Mouse (Mus musculus) cerebellum, adult 11-12 months (tissue): ENCODE results near the gene Scrt2.

Experiments used
- DNase-seq: peaks from one replicate; pipeline ENCODE4 v3.0.0; 2022

The Scrt2 gene

DNA sequence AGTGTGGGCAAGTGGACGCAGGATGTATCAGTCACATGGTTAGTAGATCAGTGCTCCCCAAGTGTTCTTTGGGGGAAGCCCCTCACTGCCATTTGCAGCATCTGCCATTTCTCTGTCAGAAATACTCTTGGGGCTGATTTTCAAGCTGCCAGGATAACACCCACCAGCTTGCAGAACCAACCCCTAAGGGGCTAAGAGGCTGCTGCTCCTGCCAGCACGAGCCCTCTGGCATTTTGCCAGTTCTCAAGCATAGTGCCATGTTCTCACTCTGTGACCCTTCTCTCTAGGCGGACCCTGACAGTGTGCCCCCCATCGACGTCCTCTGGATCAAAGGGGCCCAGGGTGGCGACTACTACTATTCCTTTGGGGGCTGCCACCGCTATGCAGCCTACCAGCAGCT lies 27.4 kb downstream of the Scrt2 start:
- DNase-seq, result peak; percentile 37

DNA sequence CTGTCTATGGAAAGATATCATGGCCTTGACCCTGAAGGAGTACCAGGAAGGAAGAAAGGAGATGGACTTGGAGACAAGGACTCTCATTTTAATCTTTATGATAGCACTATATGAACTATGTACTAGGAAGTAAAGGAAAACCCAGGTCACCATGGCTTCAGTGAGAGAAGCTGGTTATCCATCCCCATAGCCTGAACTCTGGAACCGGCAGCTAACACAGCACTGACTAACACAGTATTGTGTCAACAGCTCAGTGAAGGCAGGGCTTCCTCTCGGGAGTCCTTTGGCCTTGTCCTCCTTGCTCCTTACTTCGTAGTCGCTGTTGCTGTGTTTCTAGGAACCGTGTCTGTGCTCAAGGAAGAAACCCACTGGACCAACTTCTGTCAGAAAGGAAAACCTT lies 28.1 kb downstream of the Scrt2 start:
- DNase-seq, result no peak

DNA sequence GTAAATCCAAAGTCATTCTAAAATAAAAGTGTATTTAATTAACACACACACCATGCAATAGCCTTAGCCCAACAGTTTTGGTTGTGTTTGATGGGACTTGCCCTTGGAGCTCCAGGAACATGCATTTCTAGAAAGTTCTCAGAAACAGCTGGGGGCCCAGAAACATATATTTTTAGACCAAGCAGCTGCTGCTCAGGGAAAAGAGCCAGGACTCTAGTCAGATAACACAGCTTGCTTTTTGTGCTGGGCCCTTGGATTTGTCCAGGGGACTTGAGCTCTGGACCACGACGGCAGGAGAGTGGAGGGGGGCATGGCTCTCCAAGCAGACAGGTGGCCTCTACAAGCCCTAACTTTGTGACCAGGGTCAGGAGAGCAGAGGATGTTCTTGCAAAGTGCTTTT lies 30.0 kb downstream of the Scrt2 start:
- no peak for DNase-seq

DNA sequence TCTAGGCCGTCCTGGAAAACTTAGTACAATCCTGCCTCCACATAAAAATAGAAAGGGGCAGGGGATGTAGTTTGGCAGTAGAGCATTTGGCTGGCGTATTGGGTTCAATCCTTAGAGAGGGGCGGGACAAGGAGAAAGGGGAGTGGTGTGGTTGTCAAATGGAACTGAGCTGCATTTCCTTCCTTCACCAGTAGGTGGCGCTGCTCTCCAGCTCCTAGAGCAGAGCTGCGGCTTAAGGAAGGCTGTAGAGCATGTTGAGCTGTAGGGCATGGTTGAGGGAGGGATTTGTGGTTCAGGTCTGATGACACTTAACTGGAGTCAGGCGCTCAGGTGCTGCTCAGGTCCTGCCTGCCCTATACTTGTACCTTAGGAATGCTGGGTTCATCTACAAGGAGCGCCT lies 30.6 kb downstream of the Scrt2 start:
- peak; percentile 82 for DNase-seq

DNA sequence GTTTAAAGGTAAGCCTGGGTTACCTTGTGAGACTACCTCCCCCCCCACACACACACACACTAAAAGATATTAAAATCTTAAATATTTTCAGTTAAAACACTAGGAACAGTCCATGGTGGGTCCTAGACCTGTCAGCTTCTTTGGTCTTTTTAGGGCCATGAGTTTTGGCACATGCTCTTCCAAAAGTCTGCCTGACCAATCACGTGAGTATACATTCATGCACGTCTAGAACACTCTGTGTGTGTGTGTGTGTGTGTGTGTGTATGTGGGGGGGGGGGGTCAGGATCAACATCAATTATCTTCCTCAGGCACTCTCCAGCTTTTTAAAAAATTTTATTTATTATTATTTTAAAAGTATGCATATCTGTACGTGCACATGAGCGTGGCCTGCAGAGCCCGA lies 31.2 kb downstream of the Scrt2 start:
- DNase-seq, result no peak

DNA sequence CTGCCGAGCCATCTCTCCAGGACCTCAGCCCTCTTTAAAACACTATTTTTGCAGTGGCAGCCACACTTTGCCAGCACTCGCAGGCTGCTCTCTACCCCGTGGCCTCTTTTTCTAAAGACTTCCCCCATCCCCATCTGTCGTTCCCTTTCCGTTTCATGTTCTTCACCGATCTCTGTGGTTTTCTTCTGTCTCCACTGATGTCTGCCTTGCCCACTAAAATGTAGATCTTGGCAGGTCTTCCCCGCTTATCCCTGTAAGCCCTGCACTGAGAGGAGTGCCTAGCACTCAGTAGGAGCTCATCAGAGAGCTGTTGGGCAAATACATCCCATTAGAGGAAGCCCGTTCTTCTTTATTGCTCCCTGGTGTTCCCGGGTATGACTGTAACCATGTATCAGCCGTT lies 31.6 kb downstream of the Scrt2 start:
- DNase-seq, result no peak

DNA sequence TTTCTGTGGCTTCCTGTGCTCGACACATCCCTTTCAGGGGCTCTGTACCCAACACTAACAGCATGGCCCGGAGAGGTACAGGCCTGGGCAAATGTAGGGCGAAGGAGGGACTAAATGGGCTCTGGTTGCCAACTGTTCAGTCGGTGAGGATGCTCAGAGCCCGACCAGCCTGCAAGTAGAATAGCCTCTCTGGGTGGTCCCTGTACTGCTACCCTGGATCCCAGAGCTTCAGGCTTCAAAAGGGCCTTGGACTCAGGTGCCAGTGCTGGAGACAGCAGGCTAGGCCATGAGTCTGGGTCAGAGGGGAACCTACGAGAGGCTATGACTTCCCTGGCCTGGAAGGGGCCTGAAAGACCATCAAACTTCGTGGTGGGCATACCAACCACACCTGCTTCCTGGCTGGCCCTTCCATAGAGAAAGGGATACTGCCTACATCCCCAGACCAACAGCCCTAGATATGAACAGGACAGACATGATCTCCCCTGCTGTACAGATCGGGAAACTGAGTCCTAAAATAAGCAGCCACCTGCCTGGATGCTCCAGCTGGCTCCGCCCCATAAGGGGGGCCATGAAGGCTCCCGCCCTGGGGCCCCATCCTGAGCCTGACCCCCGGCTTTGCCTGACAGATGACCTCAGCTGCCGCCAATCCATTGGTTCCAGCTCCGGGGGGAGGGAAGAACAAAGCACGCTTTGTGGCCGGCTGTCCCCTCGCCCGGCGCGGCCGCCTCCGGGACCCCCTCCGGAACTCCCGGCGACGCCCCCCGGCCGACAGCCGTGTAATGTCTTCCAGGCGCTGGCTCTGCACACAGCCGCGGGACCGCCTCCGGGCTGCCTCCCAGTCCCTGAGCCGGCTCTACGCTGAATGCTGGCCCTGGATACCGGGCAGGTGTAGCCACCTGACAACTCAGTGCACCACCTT lies 33.0 kb downstream of the Scrt2 start:
- DNase-seq, result no peak

DNA sequence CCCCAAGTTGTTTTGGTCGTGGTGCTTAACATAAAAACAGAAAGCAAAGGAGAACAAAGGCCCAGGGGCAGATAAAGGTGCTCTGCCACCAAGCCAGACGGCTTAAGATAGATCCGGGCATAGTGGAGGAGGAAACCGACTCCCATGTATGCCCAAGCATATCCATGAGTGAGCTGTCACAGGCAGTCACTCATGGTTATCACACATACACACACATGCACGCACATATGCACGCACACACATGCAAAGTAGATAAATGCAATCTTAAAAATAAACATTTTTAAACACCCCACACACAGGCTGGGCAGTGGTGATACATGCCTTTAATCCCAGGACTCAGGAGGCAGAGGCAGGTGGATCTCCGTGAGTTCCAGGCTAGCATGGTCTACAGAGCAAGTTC lies 36.4 kb downstream of the Scrt2 start:
- DNase-seq, result no peak

DNA sequence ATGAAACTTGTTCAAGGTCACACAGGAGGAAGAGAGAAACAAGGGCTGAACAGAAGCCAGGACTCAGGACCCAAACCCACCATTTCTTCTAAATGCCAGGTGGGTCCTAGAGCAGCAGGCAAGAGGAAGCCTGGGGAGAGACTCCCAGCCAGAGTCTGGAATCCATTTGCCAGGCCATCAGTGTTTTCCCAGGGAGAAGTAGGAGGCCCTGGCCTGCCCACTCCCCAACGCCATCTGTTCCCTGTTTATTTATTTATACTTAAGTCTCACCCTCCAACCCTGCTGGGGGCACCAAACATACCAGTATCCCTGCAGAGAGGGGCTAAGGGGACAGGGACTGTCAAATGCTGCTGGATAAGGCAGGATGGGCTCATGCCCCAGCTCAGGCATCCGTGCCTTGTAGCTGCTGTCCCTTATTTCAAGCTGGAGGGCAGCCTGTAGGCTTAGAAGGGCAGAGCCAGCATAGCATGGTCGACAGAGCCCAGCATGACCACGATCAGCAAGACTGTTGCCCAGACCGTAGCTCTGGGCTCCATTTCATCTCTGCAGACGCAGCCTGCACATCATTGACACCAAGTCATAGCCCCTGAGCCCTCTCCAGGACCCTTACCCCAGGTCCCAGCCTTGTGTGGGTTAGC lies 38.0 kb downstream of the Scrt2 start:
- DNase-seq, result no peak

DNA sequence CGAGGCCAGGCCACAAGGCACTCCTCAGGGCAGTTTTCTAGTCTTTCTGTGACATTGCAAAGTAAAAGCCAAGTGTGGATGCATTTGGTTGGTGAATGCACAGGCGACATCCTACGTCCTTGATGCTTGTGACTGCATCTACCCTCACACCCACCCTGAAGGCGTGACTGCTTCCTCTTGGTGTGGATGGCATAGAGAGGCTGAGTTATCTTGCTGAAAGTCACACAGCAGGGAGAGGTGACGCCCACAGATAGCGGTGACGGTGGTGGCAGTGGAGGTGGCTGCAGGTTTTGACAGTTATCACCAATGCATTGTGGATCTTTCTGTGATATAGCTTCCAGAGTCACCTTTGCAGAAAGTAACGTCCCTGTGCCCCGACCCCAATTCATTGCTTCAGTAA lies 41.6 kb downstream of the Scrt2 start:
- DNase-seq, result no peak

DNA sequence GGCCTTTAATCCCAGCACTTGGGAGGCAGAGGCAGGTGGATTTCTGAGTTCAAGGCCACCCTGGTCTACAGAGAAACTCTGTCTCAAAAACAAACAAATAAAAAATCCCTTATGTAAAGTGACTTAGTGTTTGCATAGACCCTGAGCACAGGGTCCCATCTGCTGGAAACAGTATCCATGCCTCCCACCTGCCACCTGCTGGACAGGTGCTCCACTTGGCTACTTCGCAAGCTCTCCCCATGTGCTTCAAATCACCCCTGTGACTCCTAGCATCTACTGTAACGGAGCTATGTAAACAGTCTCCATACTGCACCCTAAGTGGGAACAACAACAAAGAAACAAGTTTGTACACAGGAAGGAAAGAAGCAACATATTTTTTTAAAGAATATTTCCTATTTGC lies 47.3 kb downstream of the Scrt2 start:
- DNase-seq, result no peak

DNA sequence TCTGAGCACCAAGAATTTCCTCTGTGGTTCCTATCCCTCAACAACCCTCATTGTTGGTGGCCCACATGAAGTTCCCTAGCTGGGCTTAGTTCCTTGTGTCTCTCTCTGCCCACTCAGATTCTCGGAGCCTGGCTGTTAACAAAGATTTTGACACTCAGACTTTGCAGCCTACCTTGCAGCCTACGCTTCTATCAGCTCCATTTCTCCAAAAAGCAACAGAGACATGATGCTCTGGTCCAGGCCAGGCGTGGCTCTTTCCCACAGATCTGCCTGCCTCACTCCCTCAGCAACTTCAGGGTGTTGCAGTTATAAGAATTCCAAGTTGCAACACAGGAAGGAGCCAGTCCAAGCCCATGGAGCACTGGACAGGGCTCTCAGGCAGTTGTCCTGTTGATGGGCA lies 48.4 kb downstream of the Scrt2 start:
- DNase-seq, result no peak

DNA sequence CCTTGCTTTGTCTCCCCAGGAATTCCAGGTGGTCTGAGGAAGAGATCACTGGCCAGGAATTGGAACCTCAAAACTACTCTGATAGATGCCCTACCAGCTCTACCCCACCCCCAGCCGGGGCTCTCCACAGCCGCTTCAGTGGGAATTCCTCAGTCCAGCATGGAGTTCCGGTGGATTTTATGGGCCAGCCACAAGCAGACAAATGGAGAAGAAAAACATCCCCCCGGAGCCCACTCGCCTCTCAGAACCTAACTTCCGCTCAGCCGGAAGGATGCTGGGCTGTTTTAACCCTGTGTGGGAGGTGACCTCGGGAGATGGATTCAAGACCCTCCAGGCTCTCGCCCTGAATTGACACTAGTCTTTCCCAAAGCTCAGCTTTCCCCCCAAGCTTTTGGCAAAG lies 50.7 kb downstream of the Scrt2 start:
- no peak for DNase-seq

DNA sequence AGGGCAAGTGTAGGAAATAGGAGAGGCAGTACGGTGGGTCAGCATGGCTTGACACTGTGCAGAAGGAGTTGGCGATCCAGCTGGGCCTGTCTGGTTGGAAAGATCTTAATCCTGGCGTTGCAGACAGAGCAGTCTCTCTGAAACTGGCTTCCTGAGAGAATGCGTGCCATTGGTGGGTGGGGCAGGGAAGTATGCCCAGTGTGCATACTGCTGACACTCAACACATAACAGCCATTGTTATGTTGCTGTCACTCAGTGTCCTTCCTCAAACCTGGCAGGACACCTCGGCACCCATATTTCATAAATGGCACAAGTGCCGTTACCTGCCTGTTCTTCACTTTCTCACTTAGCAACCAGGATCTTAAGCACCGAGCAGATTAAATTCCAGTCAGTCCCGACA lies 51.4 kb downstream of the Scrt2 start:
- no peak for DNase-seq

DNA sequence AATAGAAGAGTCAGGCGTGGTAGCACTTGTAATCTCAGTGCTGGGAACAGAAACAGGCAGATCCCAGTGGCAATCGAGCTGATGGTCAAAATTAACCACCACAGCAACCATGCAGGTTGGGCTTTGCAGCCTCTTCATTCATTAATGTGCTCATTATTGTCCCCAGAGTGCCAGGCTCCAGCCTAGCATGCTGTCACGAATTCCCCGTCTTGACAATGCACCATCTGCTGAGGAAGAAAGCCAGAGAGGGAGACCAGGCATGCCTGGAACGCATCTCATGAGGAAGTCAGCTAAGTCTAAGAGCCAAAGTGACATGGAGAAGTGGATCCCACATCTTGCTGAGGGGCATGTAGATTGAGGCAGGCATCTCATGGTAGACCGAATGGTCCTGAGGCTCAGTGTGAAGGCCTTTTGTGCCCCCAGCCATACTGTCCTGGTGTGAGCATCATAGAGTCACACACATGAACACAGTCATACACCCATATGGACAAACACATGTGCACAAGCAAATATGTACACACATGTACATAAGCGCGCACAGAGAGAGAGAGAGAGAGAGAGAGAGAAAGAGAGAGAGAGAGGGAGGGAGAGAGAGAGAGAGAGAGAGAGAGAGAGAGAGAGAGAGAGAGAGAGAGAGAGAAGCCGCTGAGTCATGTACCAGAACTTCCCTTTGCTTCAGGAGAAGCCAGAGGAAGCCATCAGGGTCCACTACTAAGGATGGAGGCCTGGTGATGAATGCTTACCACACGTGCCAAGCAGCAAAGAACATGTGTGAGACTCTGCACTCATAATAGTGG lies 58.1 kb downstream of the Scrt2 start:
- no peak for DNase-seq

DNA sequence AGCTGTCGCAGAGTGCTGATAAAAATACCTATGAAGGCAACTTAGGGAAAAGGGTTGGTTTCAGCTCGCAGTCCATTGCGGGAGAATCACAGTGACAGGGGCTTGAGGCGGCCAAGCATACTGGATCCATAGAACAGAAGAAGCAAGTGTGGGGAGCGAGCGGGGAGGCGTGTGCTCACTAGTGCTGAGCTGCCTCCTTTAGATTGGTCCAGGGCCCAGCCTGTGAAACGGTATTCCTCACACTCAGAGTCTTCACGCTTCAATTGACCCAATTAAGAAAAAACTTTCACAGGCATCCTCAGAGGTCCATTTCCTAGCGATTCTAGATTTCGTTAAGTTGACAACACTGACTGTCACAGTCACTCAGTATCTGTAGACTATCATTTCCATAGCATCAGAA lies 59.6 kb downstream of the Scrt2 start:
- no peak for DNase-seq

DNA sequence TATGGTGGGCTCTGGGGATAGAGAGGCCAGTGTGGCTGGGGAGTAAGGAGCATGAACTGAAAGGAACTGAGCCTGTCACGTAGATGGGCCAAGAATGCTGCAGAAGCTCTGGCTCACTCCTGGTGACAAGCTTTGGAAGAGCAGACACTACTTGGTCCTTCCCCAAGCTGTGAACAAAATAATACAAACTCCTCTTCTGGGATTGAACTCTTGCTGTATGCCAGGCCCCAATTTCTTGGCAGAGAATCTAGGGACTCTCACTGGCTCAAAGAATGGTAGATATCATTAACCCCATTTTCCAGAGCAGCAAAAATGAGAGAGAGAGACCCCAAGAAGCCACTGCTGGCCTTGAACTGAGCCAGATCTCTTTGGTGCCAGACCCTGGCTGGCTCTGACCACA lies 60.2 kb downstream of the Scrt2 start:
- no peak for DNase-seq

DNA sequence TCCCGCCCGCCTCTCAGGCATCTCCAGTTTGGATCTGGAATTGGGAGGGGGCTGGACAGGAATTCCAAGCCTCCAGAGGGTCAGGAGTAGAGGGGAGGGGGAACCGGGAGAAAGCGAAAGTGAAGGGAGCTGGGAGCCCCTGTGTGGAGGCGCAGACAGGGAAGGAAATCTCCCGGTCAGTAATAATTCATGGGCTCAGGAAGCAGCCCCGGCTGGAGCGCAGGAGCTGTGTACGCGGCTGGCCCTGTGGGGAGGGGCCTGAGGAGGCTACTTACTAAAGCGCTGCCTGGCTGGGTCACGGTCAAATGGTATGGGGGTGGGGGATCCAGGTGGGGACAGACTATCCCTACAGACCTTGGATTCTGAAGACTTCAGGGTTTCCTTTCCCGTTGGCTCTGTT lies 60.7 kb downstream of the Scrt2 start:
- no peak for DNase-seq

DNA sequence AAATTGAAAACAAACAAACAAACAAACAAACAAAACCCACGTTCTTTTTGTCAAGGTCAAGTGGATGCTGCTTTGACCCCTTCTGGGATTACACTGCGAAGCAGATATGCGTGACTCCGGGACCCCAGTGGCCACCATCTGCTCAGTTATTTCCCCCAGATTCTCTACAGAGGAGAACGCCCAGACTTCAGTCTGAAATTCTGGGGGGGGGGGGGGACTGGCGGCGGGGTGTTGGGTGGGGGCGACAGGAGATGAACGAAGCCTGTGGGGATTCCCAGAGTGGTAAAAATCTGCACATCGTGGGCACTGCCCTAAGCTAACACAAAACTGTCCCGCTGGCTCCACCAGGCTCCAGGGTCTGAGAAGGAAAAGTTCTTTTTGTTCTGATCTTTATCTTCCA lies 61.2 kb downstream of the Scrt2 start:
- no peak for DNase-seq

DNA sequence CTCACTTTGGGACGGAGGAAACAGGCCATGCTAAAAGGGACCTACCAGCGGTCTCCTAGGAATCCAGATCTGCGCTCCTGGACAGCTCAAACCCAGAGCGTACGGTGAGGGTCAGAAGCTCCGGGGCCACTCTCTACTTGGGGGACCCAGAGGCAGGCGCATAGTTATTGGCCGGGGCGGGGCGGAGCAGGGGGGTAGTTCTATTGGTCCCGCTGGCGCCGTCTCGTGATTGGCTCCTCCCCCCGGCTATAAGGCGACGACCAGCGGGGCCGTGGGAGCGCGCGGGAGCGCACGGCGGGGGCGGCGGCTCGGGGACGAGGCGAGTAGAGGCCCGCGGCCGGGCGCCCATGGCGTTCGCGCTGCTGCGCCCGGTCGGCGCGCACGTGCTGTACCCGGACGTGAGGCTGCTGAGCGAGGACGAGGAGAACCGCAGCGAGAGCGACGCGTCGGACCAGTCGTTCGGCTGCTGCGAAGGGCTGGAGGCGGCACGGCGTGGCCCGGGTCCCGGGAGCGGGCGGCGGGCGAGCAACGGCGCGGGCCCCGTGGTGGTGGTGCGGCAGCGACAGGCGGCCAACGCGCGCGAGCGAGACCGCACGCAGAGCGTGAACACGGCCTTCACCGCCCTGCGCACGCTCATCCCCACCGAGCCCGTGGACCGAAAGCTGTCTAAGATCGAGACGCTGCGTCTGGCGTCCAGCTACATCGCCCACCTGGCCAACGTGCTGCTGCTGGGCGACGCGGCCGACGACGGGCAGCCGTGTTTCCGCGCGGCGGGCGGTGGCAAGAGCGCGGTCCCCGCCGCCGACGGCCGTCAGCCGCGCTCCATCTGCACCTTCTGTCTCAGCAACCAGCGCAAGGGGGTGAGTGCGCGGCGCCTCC lies 62.2 kb downstream of the Scrt2 start, which contains the start of gene Tcf15:
Gene Tcf15 (plus strand): TSS at position 283 of the 879 bp plus-strand sequence.
- no peak for DNase-seq

DNA sequence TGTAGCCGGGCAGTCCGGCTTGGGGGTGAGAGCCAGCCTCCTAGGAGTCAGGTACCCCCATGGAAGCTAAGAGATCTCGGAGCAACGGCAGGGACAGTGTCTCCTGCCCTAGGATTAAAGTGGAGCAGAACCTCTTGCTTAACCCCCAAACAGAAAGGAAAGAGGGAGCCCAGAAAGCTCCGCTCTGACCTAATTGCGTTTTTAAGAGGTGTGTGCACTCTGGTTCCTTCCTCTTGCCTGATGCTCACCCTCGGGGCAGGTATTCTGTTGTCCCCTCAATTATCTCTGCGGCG lies 62.8 kb downstream of the Scrt2 start:
- no peak for DNase-seq

DNA sequence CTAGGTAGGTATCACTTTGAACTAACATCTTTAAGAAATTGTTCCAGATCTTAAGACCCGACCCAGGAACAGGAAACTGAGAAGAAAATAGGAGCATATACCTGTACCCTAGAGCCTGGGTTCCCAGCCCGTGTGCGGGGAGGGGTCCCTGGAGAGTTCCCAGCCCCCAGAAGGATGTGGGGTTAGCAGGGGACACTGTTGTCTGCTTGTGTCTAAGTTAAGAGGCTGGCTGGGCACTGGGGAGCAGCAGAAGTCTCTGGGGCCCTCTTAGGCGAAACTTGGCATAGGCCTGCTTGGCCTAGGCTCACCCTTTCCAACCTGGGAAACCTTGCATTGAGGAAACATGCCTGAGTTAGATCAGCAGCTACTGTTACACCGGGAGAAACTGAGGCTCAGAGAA lies 63.2 kb downstream of the Scrt2 start:
- no peak for DNase-seq
